Mouse (Mus musculus) ES-E14 (cell line): ENCODE results near the gene Ccdc12. TPM values are rescaled to one million over a fixed set of nuclear protein-coding genes. Genes with fewer than 3 reads are reported as not detected.

Source experiments
- DNase-seq: peaks from one replicate; pipeline ENCODE4 v3.0.0-alpha.2; 2013; ENCODE audit warnings: low read depth, low spot score
- H3K27ac ChIP-seq: 2 replicates; pipeline ENCODE4 v1.5.1; 2012; ENCODE audit warnings: low read depth, mild to moderate bottlenecking, low read length, moderate library complexity, mixed read lengths; ENCODE audit not compliant: poor library complexity, insufficient read depth, severe bottlenecking
- H3K36me3 ChIP-seq: 2 replicates; pipeline ENCODE4 v1.6.1; 2012; ENCODE audit warnings: mild to moderate bottlenecking, low read length, moderate library complexity, mixed read lengths; ENCODE audit not compliant: control insufficient read depth, poor library complexity, insufficient read depth, severe bottlenecking
- H3K4me1 ChIP-seq, 2 experiments: fragments of 150-350 bp in 1 of 2; sonication (generic) in 1 of 2; 2 replicates each; pipeline ENCODE4 v1.6.1; 2012; ENCODE audit warnings: low read length in 2 of 2, mild to moderate bottlenecking in 1 of 2, mixed read lengths in 1 of 2; ENCODE audit not compliant: control insufficient read depth in 2 of 2, insufficient read depth in 2 of 2, poor library complexity in 1 of 2
- H3K4me3 ChIP-seq, 2 experiments: fragments of 150-350 bp in 1 of 2; sonication (generic) in 1 of 2; 2 replicates each; pipeline ENCODE4 v1.5.1; 2012; ENCODE audit warnings: low read length in 2 of 2, low read depth in 1 of 2, mild to moderate bottlenecking in 1 of 2, mixed read lengths in 1 of 2; ENCODE audit not compliant: insufficient read depth in 1 of 2, poor library complexity in 1 of 2, severe bottlenecking in 1 of 2
- H3K9ac ChIP-seq: 2 replicates; pipeline ENCODE4 v1.6.1; 2012; ENCODE audit warnings: low read depth, mild to moderate bottlenecking, low read length, mixed read lengths; ENCODE audit not compliant: poor library complexity, insufficient read depth, severe bottlenecking
- H3K9me3 ChIP-seq: fragments of 150-350 bp; sonication (generic); 2 replicates; pipeline ENCODE4 v1.6.1; 2012; ENCODE audit warnings: low read depth, mild to moderate bottlenecking, low read length; ENCODE audit not compliant: control insufficient read depth, insufficient read depth
- CHD2 ChIP-seq: IDR thresholded peaks from 2 replicates; pipeline ENCODE4 v1.6.1; 2014; ENCODE audit warnings: mild to moderate bottlenecking, low read depth, low read length, inconsistent platforms
- HCFC1 ChIP-seq: IDR thresholded peaks from 2 replicates; pipeline ENCODE4 v1.6.1; 2012; ENCODE audit warnings: low read length, inconsistent platforms, borderline replicate concordance; ENCODE audit not compliant: insufficient read depth
- MAFK ChIP-seq: IDR thresholded peaks from 2 replicates; pipeline ENCODE4 v1.6.1; 2014; ENCODE audit warnings: mild to moderate bottlenecking, low read depth, low read length, inconsistent platforms; ENCODE audit not compliant: insufficient read depth
- ZC3H11A ChIP-seq: IDR thresholded peaks from 2 replicates; pipeline ENCODE4 v1.6.1; 2012; ENCODE audit warnings: low read depth, mild to moderate bottlenecking, inconsistent platforms, low read length, borderline replicate concordance
- ZNF384 ChIP-seq: IDR thresholded peaks from 2 replicates; pipeline ENCODE4 v1.6.1; 2012; ENCODE audit warnings: low read depth, low read length, inconsistent platforms
- in situ Hi-C, 2 experiments: fragments of 600-800 bp; cut with MboI; formaldehyde crosslinking; loops; one replicate each; pipeline ENCODE4 v1.15.1; 2025; ENCODE audit warnings: low sequenced_read_pairs in 2 of 2, inconsistent platforms in 1 of 2; ENCODE audit not compliant: unreplicated experiment in 2 of 2
- total RNA-seq: library from RNA; depleted of rRNA; stranded (reverse); fragments of 300-350 nt; gene quantifications from 2 replicates; pipeline ENCODE4 v1.2.3, GENCODE M21; 2012

The Ccdc12 gene
- total RNA-seq, 1 experiment, result 79.9 TPM

- TF ChIP-seq MAFK, result no peak
- TF ChIP-seq CHD2, result no peak
- TF ChIP-seq ZNF384, result no peak
- no peak for TF ChIP-seq HCFC1
- no peak for TF ChIP-seq ZC3H11A
- H3K9ac ChIP-seq, result no peak overlapping the region
- peaks cover 0 to 31% of the 10 kb centered on the region in 2 experiments; a peak in 3 of 4 replicates for H3K4me1 ChIP-seq
- no peak overlapping the region for H3K4me3 ChIP-seq
- no peak for DNase-seq
- in situ Hi-C loops, result no loop called here
- no peak overlapping the region for H3K27ac ChIP-seq
- H3K9me3 ChIP-seq, result no peaks in the 10 kb centered on the region
- no peaks in the 10 kb centered on the region for H3K36me3 ChIP-seq
Measured at GRCm38 (mm10) chr9:110684100-110684831, 28.0 kb downstream of the Ccdc12 start.

GRCm38 (mm10) chr9:110685187-110685586 lies 28.9 kb downstream of the Ccdc12 start:
- Histone ChIP-seq H3K9me3 (no peaks in the 10 kb centered on the region), H3K9ac (no peak overlapping the region), H3K4me3 (no peak overlapping the region), H3K36me3 (no peaks in the 10 kb centered on the region), H3K4me1 (peaks cover 0 to 29% of the 10 kb centered on the region in 2 experiments; a peak in 3 of 4 replicates), H3K27ac (no peak overlapping the region)
- in situ Hi-C loops, result no loop called here
- TF ChIP-seq ZC3H11A, result no peak
- no peak for TF ChIP-seq CHD2
- TF ChIP-seq HCFC1, result no peak
- TF ChIP-seq MAFK, result no peak
- TF ChIP-seq ZNF384, result no peak
- DNase-seq, result no peak

GRCm38 (mm10) chr9:110685591-110685990 lies 29.3 kb downstream of the Ccdc12 start:
- H3K4me1 ChIP-seq, result peaks cover 0 to 29% of the 10 kb centered on the region in 2 experiments; a peak in 3 of 4 replicates
- TF ChIP-seq CHD2 (no peak), HCFC1 (no peak), ZNF384 (no peak), MAFK (no peak), ZC3H11A (no peak)
- H3K4me3 ChIP-seq, result no peak overlapping the region
- no peaks in the 10 kb centered on the region for H3K9me3 ChIP-seq
- no peak for DNase-seq
- H3K27ac ChIP-seq, result no peak overlapping the region
- H3K36me3 ChIP-seq, result no peaks in the 10 kb centered on the region
- no peak overlapping the region for H3K9ac ChIP-seq
- in situ Hi-C loops, result no loop called here

GRCm38 (mm10) chr9:110686472-110686871 lies 30.2 kb downstream of the Ccdc12 start:
- TF ChIP-seq ZC3H11A (no peak), ZNF384 (no peak), CHD2 (no peak), MAFK (no peak)
- in situ Hi-C loops, result no loop called here
- Histone ChIP-seq H3K4me3 (no peak overlapping the region), H3K27ac (no peak overlapping the region), H3K9me3 (no peaks in the 10 kb centered on the region), H3K36me3 (no peaks in the 10 kb centered on the region), H3K4me1 (peaks cover 0 to 25% of the 10 kb centered on the region in 2 experiments; a peak in 3 of 4 replicates), H3K9ac (no peak overlapping the region)
- DNase-seq, result no peak
